Mouse (Mus musculus) forebrain, embryonic 12.5 days (tissue): ENCODE data around the gene Prkca. TPM values are rescaled to one million over a fixed set of nuclear protein-coding genes. Genes with fewer than 3 reads are reported as not detected.
"Not testable (repeated sequence)": the region's sequence is repeated elsewhere in the genome, so short reads cannot be mapped to it uniquely, and the experiment has no call there.

Source experiments
- ATAC-seq: fragments of 200-750 bp; cut with Nextera tagmentation; 2 replicates; pipeline ENCODE4 v1.8.0; 2017; ENCODE audit warnings: moderate TSS enrichment; ENCODE audit not compliant: low FRiP score
- H3K27ac ChIP-seq: fragments of 300-500 bp; sonication (generic); 2 replicates; pipeline ENCODE4 v1.5.1; 2016; ENCODE audit warnings: mild to moderate bottlenecking
- H3K27me3 ChIP-seq: fragments of 300-500 bp; sonication (generic); 2 replicates; pipeline ENCODE4 v1.6.1; 2016; ENCODE audit warnings: mild to moderate bottlenecking
- H3K36me3 ChIP-seq: fragments of 300-500 bp; sonication (generic); replicated peaks from 2 replicates; pipeline ENCODE4 v1.6.1; 2016; ENCODE audit warnings: mild to moderate bottlenecking
- H3K4me1 ChIP-seq: fragments of 300-500 bp; sonication (generic); 2 replicates; pipeline ENCODE4 v1.6.1; 2016
- H3K4me2 ChIP-seq: fragments of 300-500 bp; sonication (generic); 2 replicates; pipeline ENCODE4 v1.6.1; 2016; ENCODE audit warnings: mild to moderate bottlenecking, moderate library complexity
- H3K4me3 ChIP-seq: fragments of 300-500 bp; sonication (generic); replicated peaks from 2 replicates; pipeline ENCODE4 v1.5.1; 2016; ENCODE audit warnings: mild to moderate bottlenecking
- H3K9ac ChIP-seq: fragments of 300-500 bp; sonication (generic); 2 replicates; pipeline ENCODE4 v1.6.1; 2016; ENCODE audit warnings: mild to moderate bottlenecking
- H3K9me3 ChIP-seq: fragments of 300-500 bp; sonication (generic); 2 replicates; pipeline ENCODE4 v1.6.1; 2016
- WGBS: fragments of 180-500 bp; shearing (Covaris S2); methylation state at CpG from one replicate; pipeline ENCODE4 v1.1.7; 2016; 5-methylcytosine and 5-hydroxymethylcytosine counted together
- polyA plus RNA-seq: library from polyadenylated mRNA; unstranded; fragments of >200 nt; fragmentation: Nextera tagmentation; extraction: Ambion mirVana; gene quantifications from 2 replicates; pipeline ENCODE4 v1.2.1, GENCODE M21; 2016

Prkca gene
- polyA plus RNA-seq, 1 experiment from 2014 or later, result 4.6 TPM

DNA sequence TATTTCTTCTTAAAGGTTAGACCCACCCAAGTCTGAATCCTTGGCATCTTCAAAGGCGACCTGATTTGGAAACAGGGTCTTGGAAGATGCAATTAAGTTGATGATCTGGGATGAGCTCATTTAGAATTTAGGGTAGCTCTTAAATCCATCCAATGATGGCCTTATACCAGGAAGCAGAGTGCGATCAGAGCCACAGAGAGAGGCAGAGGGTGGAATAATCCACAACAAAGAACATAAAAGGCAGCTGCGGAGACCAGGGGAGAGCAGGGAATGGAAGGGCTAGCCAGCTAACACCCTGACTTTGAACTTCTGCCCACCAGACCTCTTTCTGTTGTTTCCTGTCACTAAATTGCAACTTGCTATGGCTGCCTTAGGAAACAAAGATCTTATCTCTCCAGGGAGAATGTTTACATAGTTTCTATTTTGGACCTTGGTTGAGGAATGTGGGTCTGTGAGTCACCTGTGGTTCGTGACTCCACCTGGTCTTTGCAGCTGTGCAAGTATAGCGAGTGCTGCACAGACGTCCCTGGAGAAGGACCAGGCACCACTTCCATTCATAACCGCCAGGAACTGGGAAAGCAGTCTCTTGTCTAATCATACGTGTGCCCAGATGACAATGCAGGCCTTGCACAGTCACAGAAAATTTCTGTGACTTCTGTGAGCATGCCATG is 242.3 kb downstream of the Prkca start:
- H3K4me1 ChIP-seq, result no peaks in the 10 kb centered on the region
- no peak overlapping the region for H3K9ac ChIP-seq
- H3K27me3 ChIP-seq, result no peaks in the 10 kb centered on the region
- H3K4me2 ChIP-seq, result no peak overlapping the region
- 88% methylated on average over 8 of the region's 8 CpGs for WGBS
- no peak overlapping the region for H3K27ac ChIP-seq
- ATAC-seq, result no peak
- H3K9me3 ChIP-seq, result no peaks in the 10 kb centered on the region
- H3K4me3 ChIP-seq, result no peak overlapping the region
- H3K36me3 ChIP-seq, result no peaks in the 10 kb centered on the region

DNA sequence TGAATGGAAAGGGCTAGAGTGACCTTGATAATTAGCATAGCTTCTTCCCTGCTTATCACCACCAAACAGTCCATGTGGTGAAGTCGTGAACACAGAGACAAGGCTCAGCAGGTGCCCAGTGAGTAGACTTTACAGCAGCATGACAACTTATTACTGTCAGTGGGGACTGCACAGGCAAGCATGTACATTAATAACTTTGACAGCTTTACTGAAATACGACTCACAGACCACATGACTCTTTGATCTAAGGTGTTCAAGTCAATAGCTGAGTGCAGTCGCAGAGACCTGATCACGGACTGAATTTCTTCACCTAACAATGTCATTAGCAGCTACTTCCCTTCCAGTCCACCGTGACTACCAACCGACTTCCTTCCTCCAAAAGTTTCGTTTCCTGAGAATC is 245.4 kb downstream of the Prkca start:
- no peaks in the 10 kb centered on the region for H3K4me1 ChIP-seq

DNA sequence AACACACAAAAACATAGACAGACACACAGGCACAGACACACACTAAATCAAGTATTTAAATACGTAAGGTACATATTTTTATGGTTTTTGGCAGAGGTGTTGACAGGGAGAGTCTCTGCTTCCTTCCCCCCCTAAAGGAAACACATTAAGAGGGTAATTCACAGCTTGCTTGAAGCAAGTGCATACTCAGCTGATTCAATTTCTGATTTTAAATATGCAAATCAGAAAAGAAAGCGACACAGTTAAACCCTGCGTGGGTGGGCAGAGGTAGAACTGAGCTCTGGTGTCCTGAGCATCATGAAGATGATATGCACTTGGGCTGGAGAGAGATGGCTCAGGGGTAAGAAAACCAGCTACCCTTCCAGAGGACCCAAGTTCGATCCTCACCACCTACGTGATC is 248.9 kb downstream of the Prkca start:
- 92% methylated on average over 5 of the region's 5 CpGs for WGBS
- H3K4me1 ChIP-seq, result peaks cover 3% of the 10 kb centered on the region
- no peak for ATAC-seq
- no peak overlapping the region for H3K4me3 ChIP-seq
- H3K36me3 ChIP-seq, result no peaks in the 10 kb centered on the region
- no peak overlapping the region for H3K27ac ChIP-seq
- H3K27me3 ChIP-seq, result no peaks in the 10 kb centered on the region
- no peak overlapping the region for H3K4me2 ChIP-seq
- H3K9ac ChIP-seq, result no peak overlapping the region
- H3K9me3 ChIP-seq, result no peaks in the 10 kb centered on the region

More for the DNA sequence above, 245.4 kb downstream of the Prkca start:
- Histone ChIP-seq H3K27ac (no peak overlapping the region), H3K9me3 (no peaks in the 10 kb centered on the region), H3K4me2 (no peak overlapping the region), H3K9ac (no peak overlapping the region), H3K4me3 (no peak overlapping the region), H3K36me3 (no peaks in the 10 kb centered on the region), H3K27me3 (no peaks in the 10 kb centered on the region)
- WGBS, result 88% methylated on average over 7 of the region's 7 CpGs
- no peak for ATAC-seq

DNA sequence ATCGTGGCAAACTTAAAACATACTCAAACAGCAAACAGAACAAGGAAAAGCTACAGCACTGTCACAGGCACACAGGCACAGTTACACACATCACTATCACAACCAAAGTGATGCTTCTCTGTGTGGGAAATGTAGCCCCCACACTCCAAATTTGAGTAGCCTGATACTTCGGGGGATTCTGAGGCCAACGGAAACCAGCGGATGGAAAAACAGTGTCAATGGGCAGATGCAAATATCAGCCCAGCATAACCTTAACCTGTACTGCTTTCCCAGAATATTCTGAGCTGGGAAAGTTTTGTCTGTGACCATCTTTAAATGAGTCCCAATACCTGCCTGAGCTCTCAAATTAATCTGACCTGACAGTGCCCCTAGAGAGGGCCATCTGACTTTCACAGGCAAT is 250.5 kb downstream of the Prkca start:
- Histone ChIP-seq H3K9ac (no peak overlapping the region), H3K9me3 (no peaks in the 10 kb centered on the region), H3K27ac (no peak overlapping the region), H3K4me1 (peaks cover 3% of the 10 kb centered on the region), H3K27me3 (no peaks in the 10 kb centered on the region), H3K4me3 (no peak overlapping the region), H3K36me3 (no peaks in the 10 kb centered on the region), H3K4me2 (no peak overlapping the region)
- WGBS, result 90% methylated on average over 4 of the region's 4 CpGs
- ATAC-seq, result no peak

DNA sequence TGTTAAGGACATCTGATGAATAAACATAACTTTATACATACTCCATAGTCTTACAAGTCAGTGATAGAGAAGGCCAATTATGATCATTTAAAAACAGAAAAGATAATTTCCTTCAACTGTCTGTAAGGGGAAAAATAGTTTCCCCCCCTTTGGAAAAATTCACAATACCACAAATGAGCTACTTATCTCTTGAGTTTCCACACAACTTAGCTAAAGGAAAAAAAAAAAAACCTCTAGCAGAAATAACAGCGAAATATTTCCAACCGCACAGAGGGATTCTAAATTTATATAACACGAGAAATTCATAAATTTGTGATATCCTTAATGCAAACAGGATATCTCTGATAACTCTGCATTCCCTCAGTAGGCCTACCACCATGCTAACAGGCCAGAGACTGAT is 252.5 kb downstream of the Prkca start:
- no peak overlapping the region for H3K4me3 ChIP-seq

DNA sequence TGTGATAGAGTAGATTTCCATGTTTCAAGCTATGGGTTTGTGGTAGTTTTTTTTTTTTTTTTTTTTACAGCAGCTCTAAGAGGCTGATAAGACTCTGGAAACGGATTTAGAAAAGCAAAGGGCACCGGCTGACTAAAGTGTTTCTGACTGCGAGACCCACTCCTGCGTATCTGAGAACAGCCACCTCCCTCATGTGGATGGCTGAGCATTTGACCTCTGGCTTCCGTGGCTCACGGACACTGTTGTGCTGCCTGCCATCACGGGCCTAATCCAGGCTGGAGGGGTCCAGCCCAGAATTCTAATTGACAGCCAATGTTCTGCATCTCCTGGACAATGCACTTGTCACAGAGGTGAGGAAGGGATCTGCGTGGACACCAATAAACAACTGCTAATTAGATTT is 253.0 kb downstream of the Prkca start:
- Histone ChIP-seq H3K4me1 (peaks cover 3% of the 10 kb centered on the region), H3K36me3 (no peaks in the 10 kb centered on the region), H3K4me3 (no peak overlapping the region), H3K9ac (no peak overlapping the region), H3K4me2 (no peak overlapping the region), H3K27me3 (no peaks in the 10 kb centered on the region), H3K27ac (no peak overlapping the region), H3K9me3 (no peaks in the 10 kb centered on the region)
- WGBS, result 32% methylated on average over 8 of the region's 8 CpGs
- no peak for ATAC-seq

More for the DNA sequence above, 252.5 kb downstream of the Prkca start:
- peaks cover 3% of the 10 kb centered on the region for H3K4me1 ChIP-seq
- H3K4me2 ChIP-seq, result no peak overlapping the region
- H3K9ac ChIP-seq, result no peak overlapping the region
- H3K27me3 ChIP-seq, result no peaks in the 10 kb centered on the region
- ATAC-seq, result no peak
- WGBS, result 90% methylated on average over 3 of the region's 3 CpGs
- no peaks in the 10 kb centered on the region for H3K9me3 ChIP-seq
- H3K36me3 ChIP-seq, result no peaks in the 10 kb centered on the region
- no peak overlapping the region for H3K27ac ChIP-seq

DNA sequence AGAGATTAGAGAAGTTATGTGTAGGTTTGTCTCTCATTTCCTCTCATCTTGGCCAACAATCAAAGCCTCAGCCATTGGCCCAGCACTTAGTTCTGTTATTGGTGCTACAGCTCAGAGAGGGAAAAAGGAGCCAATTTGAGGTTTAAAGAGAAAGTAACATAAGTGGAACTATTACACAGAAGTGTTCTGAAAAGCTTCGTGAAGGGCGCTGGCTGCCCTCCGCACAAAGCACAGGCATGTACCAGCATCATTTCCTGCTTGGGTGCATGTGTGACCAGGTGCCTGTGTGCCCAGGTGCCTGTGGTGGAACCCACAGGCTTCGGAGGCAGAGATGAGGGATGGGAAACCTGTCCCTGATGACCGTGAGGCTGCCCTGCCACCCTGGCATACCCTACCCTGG is 255.7 kb downstream of the Prkca start:
- 95% methylated on average over 5 of the region's 5 CpGs for WGBS
- Histone ChIP-seq H3K9ac (no peak overlapping the region), H3K4me2 (no peak overlapping the region), H3K9me3 (no peaks in the 10 kb centered on the region), H3K4me1 (peaks cover 3% of the 10 kb centered on the region), H3K27ac (no peak overlapping the region), H3K27me3 (no peaks in the 10 kb centered on the region), H3K36me3 (no peaks in the 10 kb centered on the region), H3K4me3 (no peak overlapping the region)
- no peak for ATAC-seq

DNA sequence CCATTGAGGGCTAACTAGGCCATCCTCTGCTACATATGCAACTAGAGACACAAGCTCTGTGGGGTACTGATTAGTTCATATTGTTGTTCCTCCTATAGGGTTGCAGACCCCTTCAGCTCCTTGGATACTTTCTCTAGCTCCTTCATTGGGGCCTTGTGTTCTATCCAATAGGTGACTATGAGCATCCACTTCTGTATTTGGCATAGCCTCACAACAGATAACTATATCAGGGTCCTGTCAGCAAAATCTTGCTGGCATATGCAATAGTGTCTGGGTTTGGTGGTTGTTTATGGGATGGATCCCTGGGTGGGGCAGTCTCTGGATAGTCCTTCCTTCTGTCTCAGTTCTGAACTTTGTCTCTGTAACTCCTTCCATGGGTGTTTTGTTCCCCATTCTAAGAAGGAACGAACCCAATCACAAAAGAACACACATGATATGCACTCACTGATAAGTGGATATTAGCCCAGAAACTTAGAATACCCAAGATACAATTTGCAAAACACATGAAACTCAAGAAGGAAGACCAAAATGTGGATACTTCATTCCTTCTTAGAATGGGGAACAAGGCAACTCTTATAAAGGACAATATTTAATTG is 256.5 kb downstream of the Prkca start:
- not testable (repeated sequence) for H3K27ac ChIP-seq, H3K9ac ChIP-seq, H3K9me3 ChIP-seq, H3K4me3 ChIP-seq, H3K4me2 ChIP-seq, ATAC-seq, H3K4me1 ChIP-seq, H3K27me3 ChIP-seq, H3K36me3 ChIP-seq
- 80% methylated on average over 1 of the region's 1 CpGs for WGBS

DNA sequence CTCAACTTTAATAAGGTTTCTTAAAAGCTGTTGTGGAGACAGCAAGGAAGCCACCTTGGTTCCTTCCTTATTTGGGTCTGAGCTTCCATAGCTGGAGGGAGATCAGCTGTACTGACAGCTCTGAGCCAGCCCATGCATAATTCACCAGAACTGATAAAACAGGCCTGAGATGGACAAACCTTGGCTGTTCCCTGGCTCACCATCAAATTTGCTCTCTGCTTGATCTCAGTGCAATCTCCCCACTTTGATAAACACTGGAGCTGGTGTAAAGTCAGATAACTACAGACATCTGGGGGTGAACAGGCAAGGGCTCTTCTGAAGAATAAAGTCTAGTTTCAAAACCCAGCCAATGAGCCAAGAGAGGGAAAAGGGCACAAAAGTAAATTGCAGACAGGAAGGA is 261.1 kb downstream of the Prkca start:
- no peaks in the 10 kb centered on the region for H3K9me3 ChIP-seq
- H3K36me3 ChIP-seq, result no peaks in the 10 kb centered on the region
- ATAC-seq, result no peak
- H3K4me2 ChIP-seq, result no peak overlapping the region
- H3K9ac ChIP-seq, result no peak overlapping the region
- H3K27ac ChIP-seq, result no peak overlapping the region
- H3K27me3 ChIP-seq, result no peaks in the 10 kb centered on the region
- H3K4me3 ChIP-seq, result no peak overlapping the region
- H3K4me1 ChIP-seq, result no peaks in the 10 kb centered on the region

DNA sequence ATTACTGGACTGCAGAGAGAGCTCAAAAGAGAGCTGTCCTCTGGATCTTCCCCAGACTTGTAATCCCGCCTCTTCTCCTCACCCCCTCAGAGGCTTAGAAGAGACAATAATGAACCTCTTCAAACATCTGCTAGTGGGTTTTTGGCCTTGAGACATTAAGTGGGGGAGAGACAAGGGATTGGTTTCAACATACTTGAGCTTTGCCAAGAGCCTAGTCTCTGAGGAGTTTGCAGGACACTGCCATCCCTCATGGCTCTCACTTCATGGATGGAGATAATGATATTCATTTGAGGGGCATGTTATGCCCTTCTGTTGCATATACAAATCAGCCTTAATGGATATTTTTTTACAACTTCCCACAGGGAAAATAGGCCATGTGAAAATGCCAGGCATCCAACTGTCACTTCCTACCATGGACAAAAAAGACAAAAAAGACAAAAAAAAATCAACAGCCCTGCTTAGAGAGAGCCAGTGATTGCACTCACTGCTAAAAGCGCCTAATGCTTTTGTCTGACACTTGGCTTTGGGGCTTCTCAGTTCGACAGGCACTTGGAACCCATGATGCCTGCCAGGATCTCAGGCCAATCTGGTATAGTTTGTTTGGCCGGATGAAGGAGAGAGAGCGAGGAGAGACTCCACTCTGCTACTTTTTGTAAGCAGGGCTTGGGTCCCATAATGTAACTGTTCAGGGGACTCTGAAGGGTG is 263.6 kb downstream of the Prkca start:
- WGBS, result 88% methylated on average over 5 of the region's 5 CpGs
- Histone ChIP-seq H3K27me3 (no peaks in the 10 kb centered on the region), H3K36me3 (no peaks in the 10 kb centered on the region), H3K4me2 (no peak overlapping the region), H3K9ac (no peak overlapping the region), H3K27ac (no peak overlapping the region), H3K9me3 (no peaks in the 10 kb centered on the region), H3K4me3 (no peak overlapping the region), H3K4me1 (no peaks in the 10 kb centered on the region)
- ATAC-seq, result no peak

DNA sequence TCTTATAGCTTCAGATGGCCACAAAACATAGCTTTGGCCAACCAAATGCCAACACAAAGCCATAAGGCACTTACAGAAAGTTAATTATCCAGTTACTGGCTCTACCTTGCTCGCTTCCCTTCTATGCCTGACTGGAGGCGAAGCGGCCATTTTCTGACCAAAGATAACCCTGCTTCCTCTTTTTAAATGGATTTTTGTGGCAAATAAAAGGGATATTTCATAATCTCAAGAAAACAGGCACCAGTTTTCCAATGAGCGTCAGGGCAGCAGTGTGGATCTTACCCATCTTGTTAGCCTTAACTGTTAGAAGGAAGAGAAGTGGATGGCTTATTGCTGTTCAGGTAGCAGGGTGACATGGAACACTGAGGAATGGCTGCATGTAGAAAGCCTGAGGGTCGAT is 264.3 kb downstream of the Prkca start:
- ATAC-seq, result no peak
- no peak overlapping the region for H3K9ac ChIP-seq
- no peaks in the 10 kb centered on the region for H3K9me3 ChIP-seq
- WGBS, result 96% methylated on average over 5 of the region's 5 CpGs
- no peak overlapping the region for H3K4me2 ChIP-seq
- no peaks in the 10 kb centered on the region for H3K36me3 ChIP-seq
- H3K4me3 ChIP-seq, result no peak overlapping the region
- H3K27ac ChIP-seq, result no peak overlapping the region
- H3K4me1 ChIP-seq, result no peaks in the 10 kb centered on the region
- no peaks in the 10 kb centered on the region for H3K27me3 ChIP-seq

DNA sequence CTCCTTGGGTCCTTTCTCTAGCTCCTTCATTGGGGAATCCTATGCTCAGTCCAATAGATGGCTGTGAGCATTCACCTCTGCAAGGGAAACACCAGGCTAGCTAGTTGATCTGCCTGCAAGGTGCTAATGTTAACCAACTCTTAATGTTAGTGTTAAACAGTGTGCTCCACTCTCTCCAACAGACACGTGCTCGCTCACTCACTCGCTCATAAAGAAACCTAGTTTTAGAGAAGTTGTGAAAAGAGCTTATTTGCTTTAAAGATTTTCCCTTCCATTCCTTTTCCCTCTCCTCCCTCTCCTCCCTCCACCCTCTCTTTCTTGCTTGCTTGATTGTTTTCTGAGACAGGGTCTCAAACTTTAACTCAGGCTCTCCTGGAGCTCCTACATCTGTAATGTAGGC is 266.2 kb downstream of the Prkca start:
- H3K4me2 ChIP-seq, result no peak overlapping the region
- ATAC-seq, result no peak
- H3K4me3 ChIP-seq, result no peak overlapping the region
- no peaks in the 10 kb centered on the region for H3K36me3 ChIP-seq
- no peaks in the 10 kb centered on the region for H3K9me3 ChIP-seq
- H3K27ac ChIP-seq, result no peak overlapping the region
- no peak overlapping the region for H3K9ac ChIP-seq
- no peaks in the 10 kb centered on the region for H3K27me3 ChIP-seq
- H3K4me1 ChIP-seq, result no peaks in the 10 kb centered on the region
- WGBS, result 93% methylated on average over 3 of the region's 3 CpGs
